Mouse (Mus musculus): Measurements from ENCODE around the gene Fcer1g.
"Not testable (repeated sequence)": the region's sequence is repeated elsewhere in the genome, so short reads cannot be mapped to it uniquely, and the experiment has no call there.

Gene Fcer1g

DNA sequence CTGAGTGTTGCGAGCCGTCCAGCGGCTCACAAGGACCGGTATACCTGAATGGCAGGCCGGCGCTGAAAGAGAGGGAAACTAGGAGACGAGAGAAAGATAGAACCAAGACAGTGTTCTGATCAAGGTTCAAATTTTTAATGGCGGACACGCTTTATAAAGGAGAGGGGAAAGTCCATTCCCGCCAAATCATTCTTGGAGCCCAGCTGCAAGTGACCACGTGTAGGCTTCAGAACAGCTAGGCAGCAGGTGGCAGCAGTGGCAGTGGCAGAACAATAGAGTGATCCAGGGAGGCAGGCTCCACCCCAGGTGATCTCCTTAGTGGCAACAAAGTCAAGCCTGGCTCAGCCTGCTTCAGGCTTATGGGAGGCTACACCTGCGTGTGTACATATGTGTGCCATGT lies 7.8 kb upstream of the Fcer1g start:
- DNase-seq (ENCODE audit: low read depth, low spot score): not testable (repeated sequence)

DNA sequence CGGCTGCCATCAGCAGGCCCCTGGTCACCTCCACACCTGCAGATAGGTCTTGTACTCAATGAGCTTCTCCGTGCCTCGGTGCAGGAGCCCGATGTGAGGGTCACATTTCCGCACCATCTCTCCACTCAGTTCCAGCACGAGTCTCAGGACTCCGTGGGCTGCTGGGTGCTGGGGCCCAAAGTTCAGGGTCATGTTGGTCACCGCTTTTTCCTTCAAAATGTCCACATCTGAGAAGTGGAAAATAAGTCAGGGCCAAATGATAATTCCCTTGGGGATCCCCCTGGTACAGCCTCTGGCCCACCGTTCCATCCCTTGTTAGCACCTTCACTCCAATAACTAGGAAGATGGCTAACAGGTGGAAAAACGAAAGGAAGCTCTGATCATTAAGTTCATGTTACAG lies 6.7 kb upstream of the Fcer1g start:
- DNase-seq (ENCODE audit: low read depth, low spot score): no peak

DNA sequence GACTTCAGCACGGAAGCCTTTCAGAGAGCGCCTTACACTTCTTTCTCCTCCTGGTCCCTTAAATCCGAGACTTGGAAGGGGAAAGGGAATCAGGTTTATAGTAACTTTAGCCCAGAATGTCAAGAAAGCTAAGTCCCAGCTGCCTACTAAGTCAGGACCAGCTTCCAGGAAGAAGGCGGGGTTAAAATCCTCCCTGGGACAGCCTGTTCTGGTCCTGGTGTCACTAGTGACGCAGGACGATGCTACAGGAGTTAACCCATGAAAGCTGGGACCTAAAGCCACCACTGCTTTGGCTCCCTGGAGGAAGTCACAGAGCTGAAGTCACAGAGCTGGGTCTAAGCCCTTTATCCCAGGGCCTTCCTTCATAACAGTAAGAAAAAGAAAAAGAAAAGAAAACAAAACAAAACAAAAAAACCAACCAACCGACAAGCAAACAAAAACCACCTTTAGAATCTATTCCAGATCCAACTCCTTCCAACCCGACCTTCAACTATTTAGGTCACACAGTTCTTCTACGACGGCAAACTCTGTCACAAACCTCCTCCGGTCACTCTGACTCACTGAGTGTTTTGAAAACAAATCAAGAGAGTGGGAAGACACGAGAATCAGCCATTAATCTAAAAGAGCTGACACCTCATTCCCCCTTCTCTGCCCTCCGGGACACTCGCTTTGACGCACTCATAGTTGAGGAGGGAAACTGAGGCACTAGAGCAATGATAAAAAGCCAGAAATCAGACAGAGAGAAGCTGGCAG lies 6.0 kb upstream of the Fcer1g start:
- no peak for DNase-seq (ENCODE audit: low read depth, low spot score)

DNA sequence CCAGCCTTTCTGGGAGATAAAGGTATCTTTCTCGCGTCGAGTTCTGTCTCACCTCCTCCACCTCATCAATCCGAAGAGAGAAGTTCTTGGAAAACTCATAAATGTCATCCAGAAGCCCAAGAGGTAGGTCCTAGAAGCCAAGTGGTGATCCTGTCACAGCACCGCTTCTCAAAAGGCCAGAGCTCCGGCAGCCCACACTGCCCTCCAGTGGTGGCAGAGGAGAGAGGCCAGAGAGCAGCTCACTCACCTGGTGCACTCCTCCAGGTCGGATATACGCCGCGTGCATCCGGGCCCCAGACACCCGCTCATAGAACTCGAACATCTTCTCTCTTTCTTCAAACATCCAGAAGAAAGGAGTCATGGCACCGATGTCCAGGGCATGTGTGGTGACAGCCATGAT lies 4.3 kb upstream of the Fcer1g start:
- DNase-seq (ENCODE audit: low read depth, low spot score): no peak

DNA sequence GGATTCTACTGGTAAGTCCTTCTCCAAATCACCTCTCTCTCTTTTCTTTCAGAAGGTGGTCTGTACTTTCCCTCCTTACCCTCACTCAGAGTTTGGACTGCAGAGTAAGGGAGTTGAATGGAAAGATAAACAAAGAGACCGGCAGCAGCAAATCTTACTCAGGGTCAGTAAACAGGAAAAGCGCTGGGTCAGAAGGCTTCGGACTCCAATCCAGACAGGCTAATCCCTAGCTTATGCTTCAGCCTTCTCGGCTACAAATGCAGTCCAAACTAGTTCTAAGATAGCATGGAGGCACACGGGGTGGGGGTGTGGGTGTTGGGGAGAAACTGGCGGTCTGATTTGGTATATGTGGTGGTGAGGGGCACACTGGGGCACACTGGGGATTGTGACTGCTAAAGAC lies 3.3 kb upstream of the Fcer1g start:
- DNase-seq (ENCODE audit: low read depth, low spot score): no peak

DNA sequence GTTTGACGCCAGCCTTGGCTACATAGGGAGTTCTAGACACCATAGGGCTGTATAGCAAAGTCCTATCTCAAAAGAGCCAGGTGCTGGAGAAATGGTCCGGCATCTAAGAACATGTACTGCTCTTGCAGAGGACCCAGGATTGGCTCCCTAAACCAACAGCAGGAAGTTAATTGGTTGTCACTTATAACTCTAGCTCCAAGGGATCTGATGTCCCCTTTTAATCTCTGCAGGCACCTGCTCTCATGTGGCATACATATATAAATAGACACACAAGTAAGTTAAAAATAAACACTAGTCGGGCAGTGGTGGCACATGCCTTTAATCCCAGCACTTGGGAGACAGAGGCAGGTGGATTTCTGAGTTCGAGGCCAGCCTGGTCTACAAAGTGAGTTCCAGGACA lies 1.6 kb upstream of the Fcer1g start:
- DNase-seq (ENCODE audit: low read depth, low spot score): no peak

DNA sequence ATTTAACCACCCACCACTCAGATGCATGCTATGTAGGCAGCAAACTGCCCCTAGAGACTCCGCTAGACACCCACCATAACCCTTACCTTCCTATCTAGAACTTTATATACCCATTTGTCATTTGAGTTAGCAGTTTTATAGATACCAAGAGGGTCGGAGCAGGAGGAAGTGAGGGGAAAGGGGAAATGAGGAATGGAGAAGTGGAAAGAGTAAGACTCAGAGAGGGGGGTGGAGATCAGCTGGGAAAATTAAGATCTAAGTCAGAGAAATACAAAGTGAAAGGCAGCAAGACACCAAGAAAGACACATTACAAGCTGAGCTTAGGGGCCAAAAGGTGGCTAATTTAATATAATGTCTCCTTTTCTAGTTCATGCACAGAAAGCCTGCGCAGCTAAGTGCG lies 373 bp upstream of the Fcer1g start:
- DNase-seq (ENCODE audit: low read depth, low spot score): no peak

DNA sequence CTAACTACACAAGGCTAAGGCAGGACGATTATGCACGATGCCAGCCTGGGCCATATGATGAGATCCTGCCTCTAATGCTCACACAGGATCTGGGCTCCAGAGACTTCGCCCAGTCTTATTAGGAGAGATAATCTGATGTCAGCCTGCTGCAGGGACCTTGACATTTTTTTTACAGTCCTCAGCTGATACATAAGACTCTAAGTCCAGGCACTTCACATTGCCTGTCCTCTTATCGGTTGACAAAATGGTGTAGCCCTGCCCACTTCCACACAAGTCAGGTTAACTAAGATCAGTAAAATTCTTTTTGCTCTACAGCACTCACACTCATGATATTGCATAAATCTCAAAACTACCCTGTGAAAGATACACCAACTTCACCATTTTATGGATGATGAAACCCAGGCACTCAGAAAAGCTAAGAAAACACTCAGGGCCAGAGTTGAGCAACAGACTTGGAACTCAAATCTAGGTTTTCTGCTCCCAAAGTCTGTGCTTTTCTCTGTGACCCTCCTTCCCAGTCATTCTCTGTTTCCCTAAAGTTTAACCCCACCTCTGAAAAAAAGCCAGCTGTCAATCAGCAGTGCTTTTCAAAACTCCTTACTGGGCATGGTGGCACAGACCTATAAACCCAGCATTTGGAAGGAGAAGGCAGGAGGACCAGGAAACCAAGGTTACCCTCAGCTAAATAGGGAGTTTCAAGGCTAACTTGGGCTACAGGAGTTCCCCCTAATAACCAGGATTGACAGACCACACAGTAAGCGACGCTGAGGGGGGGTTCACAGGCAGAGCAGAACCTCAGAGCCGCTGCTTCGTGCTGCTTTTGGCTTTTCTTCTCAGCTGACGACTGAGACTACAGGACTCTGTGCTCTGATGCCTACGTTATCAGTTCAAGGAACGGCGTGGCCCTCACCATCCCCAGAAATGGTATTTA lies 1.1 kb downstream of the Fcer1g start:
- no peak for DNase-seq (ENCODE audit: low read depth, low spot score)

DNA sequence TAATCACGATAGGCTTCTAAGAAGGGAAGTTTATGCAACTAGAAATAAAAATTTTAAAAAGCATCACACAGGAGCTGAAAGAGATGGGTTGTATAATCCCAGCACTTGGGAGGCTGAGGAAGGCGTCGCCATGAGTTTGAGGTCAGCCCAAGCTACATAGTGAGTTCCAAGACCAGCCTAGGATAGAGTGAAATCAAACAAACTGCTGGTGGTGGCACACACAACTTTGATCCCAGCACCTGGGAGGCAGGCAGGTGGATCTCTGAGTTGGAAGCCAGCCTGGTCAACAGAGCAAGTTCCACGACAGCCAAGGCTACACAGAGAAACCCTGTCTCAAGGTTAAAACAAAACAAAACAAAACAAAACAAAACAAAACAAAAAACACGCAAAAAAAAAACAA lies 1.8 kb downstream of the Fcer1g start:
- DNase-seq (ENCODE audit: low read depth, low spot score): no peak

DNA sequence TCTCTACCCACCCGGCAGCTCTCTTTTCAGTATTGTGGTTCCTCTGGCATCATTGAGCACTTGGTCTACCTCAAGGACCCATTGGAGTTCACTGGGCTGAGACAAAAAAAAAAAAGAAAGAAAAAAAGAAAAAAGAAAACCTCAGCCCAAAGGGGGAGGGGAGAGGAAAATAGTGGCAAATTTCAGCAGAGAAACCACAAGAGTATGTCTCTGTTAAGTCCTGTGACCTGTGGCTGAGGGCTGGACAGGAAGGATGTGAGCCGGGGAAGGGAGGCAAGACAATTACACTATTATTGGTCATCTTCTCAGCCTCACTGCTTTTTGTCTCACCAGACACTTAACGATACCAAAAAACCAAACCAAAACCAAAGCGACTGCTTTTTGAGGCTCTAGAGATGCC lies 2.3 kb downstream of the Fcer1g start:
- DNase-seq (ENCODE audit: low read depth, low spot score): no peak

DNA sequence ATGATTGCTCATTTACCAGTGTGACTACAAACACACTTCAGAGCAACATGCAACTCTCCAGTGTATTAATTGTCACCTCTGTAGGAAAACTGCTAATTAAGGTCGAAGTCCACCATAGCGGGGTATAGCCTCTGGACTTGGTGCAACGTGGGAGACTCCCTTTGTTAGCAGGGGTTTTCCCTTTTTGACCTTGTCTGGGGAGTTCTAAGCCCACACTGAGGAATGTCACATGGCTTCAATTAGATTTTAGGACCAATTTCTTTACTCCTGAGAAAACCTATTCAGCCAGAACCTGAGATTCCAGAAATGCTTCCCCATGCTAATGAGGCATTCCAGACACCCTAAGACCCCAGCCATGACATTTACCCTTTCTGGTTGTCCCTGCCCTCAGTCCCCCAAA lies 4.0 kb downstream of the Fcer1g start:
- no peak for DNase-seq (ENCODE audit: low read depth, low spot score)

DNA sequence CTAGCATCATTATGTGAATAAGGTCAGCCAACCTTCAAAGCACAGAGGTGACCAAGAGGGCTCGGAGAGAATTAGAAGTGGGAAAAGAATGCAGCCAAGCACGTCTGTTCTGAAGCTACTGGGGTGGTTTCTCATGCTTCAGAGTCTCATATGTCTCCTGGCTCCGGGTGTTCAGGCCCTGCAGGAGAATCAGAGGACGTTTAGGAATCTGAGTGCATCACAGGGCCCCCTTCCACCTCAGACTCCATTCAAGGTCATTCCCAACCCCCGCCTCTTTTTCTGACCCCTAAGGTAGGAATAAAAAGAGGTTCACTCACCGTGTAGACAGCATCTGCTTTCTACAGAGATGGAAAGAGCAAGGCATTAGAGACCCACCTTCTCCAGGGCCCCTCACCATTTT lies 4.4 kb downstream of the Fcer1g start:
- no peak for DNase-seq (ENCODE audit: low read depth, low spot score)

DNA sequence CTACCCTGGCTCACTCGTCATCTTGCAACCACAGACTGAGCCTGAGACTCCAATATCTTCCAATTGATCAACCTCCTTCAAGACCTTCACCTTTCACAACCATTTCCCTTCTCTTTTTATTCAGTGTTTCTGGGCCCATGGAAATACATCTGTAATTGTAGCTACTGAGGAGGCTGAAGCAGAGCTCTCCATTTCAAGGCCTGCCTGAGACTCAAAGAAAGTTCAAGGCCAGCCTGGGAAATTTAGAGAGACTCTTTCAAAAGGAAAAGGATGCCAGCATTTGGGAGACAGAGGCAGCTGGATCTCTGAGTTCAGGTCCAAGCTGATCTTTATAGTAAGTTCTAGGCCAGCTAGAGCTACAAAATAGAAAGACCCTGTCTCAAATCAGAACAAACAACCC lies 6.3 kb downstream of the Fcer1g start:
- DNase-seq (ENCODE audit: low read depth, low spot score): no peak

DNA sequence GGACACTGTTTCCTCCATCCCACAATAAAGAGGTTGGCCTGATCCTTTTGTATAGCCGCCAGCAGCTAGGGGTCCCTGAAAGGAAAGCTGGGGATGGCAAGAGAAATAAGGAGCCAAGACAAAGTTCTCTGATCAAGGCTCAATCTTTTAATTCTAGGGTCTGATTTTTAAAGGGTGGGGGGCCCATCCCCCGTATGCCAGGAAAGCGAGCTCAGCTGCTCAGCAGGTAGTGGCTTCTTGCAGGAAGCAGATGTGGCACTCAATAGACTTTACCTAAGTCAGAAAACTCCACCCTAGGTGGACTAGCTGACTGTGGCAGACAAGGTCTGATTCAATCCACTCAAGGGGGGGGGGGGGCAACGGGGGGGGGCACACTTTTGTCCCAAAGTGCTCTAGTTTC lies 7.4 kb downstream of the Fcer1g start:
- no peak for DNase-seq (ENCODE audit: low read depth, low spot score)

DNA sequence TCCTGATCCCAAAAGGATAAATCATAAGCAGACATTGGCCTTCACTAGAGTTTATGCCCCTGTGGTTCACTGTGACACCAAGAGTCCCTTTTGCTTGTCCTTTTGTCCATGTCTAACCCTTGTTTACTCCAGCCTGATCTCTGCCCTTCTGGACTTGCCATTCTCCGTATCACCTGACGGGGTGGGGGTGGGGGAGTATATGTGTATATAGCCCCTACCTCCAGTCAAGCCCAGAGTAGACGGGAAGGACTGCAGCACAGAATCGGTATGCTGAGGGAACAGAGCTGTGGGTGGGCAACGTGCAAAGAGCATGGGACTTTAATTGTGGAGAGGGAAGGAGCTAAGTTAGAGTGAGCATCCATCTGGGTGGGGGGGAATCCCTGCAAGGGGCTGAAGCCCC lies 9.3 kb downstream of the Fcer1g start, which contains the start of gene Apoa2:
Apoa2 (plus strand) TSS at position 198 of the 400 bp plus-strand sequence.
- DNase-seq (ENCODE audit: low read depth, low spot score): no peak

DNA sequence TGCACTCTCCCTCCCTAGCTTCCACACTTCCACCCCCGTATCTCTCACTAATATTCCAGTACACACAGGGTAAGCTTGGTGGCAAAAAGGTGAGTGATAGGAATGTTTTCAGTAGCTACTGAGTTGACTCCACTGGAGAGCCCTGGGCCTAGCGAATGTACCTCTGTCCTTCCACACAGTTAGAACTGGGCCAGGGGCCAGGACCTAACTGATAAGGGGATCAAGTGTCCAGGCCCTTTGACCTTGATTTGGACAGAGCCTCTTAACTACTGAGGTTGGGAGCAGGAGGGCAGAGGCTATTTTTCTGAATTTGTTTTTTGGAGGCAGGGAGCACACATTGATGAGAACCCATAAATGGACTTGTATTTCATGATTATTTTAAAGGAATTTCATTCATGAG lies 10.4 kb downstream of the Fcer1g start:
- no peak for DNase-seq (ENCODE audit: low read depth, low spot score)

DNA sequence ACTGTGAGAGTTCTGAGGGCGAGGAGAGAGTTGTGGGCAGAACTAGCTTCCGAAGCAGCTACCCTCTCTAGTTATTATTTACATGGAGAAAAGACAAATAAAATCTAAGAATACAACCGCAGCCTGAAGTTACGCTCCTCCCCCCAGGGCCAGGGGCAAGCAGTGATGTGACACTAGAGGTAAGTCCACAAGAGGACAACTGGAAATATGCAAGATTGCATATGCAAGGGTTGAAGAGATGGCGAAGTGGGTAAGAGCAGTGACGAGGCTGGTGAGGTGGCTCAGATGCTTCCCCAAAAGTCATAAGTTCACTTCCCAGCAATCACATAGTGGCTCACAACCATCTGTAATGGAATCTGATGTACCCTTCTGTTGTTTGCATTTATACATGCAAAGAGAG lies 11.0 kb downstream of the Fcer1g start:
- no peak for DNase-seq (ENCODE audit: low read depth, low spot score)

DNA sequence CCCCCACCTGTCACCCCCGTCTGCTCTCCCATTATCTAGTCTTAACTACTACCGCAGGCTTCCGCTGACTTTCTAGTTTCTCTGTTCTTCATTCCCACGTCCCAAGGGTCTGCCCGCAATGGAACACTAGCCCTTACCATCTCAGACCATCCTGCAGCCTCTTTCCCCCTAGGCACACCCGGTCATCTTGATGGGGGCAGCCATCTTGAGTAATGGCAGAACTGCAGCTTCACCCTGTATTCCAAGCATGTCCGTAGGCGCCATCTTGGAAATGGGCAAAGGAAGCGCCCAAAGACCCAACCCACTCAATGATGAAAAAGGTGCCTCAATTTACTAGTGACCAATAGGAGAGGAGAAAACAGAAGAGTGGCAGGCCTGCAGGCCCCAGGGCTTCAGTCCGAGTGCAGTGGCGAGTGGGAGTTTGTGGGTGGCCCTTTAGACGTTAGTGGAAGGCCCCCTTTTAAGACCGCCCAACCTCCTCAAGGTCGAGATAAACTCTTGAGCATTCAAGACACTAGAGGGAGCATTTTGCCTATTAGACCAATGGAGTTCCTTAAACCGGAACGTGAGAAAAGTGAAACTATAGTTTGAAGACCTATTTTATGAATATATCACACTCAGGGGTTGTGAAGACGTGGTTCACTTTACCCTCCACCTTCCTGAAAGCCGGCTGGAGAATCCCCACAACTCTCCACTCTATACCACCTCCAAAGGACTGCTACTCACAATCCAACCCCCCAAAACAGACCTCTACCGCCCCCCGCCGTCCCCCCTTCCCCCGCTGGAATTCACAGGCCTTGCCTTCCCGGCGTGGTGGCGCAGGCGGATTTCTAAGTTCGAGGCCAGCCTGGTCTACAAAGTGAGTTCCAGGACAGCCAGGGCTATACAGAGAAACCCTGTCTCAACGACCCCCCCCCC lies 11.7 kb downstream of the Fcer1g start, which contains the start of gene Tomm40l:
Tomm40l (minus strand) TSS at position 277 of the 918 bp plus-strand sequence.
- peak; percentile 93 for DNase-seq (ENCODE audit: low read depth, low spot score)

DNA sequence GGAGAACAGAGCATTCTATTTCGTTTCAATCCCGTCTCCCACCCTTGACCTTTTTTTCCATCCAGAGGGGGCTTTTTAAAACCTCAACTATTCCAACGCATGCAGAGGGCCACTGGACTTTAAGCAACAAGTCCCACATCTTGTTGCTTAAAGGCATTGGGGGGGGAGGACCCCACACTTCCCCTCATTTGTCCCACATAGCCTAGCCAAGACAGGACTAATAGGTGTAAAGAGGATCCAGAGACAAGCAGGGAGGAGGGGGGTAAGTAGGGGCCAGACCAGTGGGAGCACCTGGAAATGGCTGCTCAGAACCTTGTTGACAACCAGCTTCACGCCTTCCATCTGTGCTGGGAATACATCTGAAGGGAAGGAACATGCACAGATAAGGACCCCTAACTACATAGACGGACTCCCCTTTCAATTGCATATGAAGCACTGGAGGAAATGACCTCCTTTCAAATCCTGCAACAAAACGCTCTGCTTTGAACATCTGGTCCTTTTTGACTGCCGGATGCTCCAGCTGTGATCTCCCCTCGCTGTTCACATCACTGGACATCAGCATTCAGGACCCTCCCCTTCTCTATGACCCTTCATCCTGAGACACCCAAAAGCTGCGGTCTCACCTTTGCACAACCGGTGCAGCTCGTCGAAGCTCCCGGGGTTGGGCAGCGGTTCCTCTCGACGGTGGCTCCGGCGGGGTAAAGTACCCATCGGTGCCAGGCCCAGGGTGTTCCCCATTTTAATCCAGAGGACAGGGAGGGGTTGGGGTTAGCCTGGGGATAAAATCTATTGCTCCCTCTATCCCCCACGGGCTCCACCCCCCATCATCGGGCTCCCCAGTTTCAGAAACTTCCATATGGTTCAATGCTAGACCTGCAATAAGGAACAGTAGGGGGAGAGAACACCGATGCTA lies 12.6 kb downstream of the Fcer1g start:
- no peak for DNase-seq (ENCODE audit: low read depth, low spot score)

DNA sequence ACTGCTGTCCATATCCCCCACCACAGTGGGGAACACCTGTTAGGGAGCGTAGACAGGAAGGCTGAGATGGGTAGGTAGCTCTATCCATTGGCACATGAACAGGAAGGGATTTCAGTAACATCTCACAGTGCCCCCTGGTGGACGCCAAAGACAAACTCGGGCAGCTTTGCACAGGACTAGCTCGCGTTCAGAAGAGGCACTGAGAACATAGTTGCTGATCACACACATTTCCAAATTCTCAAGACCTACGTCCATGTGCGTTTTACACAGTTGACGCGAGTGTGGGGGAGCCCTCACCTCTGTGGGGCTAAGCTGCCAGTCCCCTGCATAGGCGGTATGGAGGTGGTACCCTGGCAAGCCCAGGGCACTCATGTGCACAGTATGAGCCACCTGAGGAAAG lies 13.3 kb downstream of the Fcer1g start:
- DNase-seq (ENCODE audit: low read depth, low spot score): peak; percentile 76
